Mouse (Mus musculus): ENCODE data around the gene Rab11fip3. TPM values are rescaled to one million over a fixed set of nuclear protein-coding genes. Genes with fewer than 3 reads are reported as not detected.
A peak's percentile ranks its signal among the peaks of the same experiment; 100 is the strongest.
"Not testable (repeated sequence)": the region's sequence is repeated elsewhere in the genome, so short reads cannot be mapped to it uniquely, and the experiment has no call there.

Rab11fip3 gene
- total RNA-seq (2012; rRNA removed), result 9.4 and 11.2 TPM in 2 replicates

- TF ChIP-seq ZNF384 (IDR thresholded peaks at IDR 0.05; ENCODE audit: low read depth, low read length) (no peak), HCFC1 (IDR thresholded peaks at IDR 0.05; ENCODE audit: borderline replicate concordance, insufficient read depth, low read length) (0 out of 2 replicates have a peak, but pooled peaks have one; percentile 58), MAFK (IDR thresholded peaks at IDR 0.05; ENCODE audit: insufficient read depth, low read depth, low read length) (no peak), ZC3H11A (IDR thresholded peaks at IDR 0.05; ENCODE audit: borderline replicate concordance, low read depth, low read length) (no peak)
- Histone ChIP-seq H3K4me3 (ENCODE audit: insufficient read depth in 1 of 2, low read depth in 1 of 2, low read length in 2 of 2, poor library complexity in 1 of 2, severe bottlenecking in 1 of 2) (peak within 1 kb of the TSS; percentile 82 to 89), H3K36me3 (ENCODE audit: control insufficient read depth, insufficient read depth, low read length, poor library complexity, severe bottlenecking) (peaks cover 6% of the 10 kb centered on the region; the same call in 1 of the 2 replicates), H3K9me3 (ENCODE audit: control insufficient read depth, insufficient read depth, low read depth, low read length) (no peaks in the 10 kb centered on the region), H3K9ac (ENCODE audit: insufficient read depth, low read depth, low read length, poor library complexity, severe bottlenecking) (peak within 1 kb of the TSS; percentile 88), H3K4me1 (ENCODE audit: control insufficient read depth in 2 of 2, insufficient read depth in 2 of 2, low read length in 2 of 2, poor library complexity in 1 of 2) (peaks cover 2 to 18% of the 10 kb centered on the region in 2 experiments; a peak in 2 of 4 replicates), H3K27ac (ENCODE audit: insufficient read depth, low read depth, low read length, poor library complexity, severe bottlenecking) (no peak within 1 kb of the TSS)
- in situ Hi-C loops (cut with MboI; ENCODE audit: low sequenced_read_pairs in 2 of 2, unreplicated experiment in 2 of 2), result no loop called here
- peak; percentile 84 for DNase-seq (ENCODE audit: low read depth, low spot score)
These were observed at the start of gene Rab11fip3 for GRCm38 (mm10) chr17:26068831-26069739. Gene Rab11fip3 (minus strand): TSS chr17:26069555.

GRCm38 (mm10) chr17:26116503-26117258 lies 47.3 kb upstream of the Rab11fip3 start:
- H3K4me1 ChIP-seq (ENCODE audit: control insufficient read depth in 2 of 2, insufficient read depth in 2 of 2, low read length in 2 of 2, poor library complexity in 1 of 2), result peaks cover 4 to 26% of the 10 kb centered on the region in 2 experiments
- H3K36me3 ChIP-seq (ENCODE audit: control insufficient read depth, insufficient read depth, low read length, poor library complexity, severe bottlenecking), result peaks cover 46% of the 10 kb centered on the region
- no peak overlapping the region for H3K4me3 ChIP-seq (ENCODE audit: insufficient read depth in 1 of 2, low read depth in 1 of 2, low read length in 2 of 2, poor library complexity in 1 of 2, severe bottlenecking in 1 of 2)
- H3K9me3 ChIP-seq (ENCODE audit: control insufficient read depth, insufficient read depth, low read depth, low read length), result no peaks in the 10 kb centered on the region
- H3K27ac ChIP-seq (ENCODE audit: insufficient read depth, low read depth, low read length, poor library complexity, severe bottlenecking), result no peak overlapping the region
- TF ChIP-seq ZC3H11A (IDR thresholded peaks at IDR 0.05; ENCODE audit: borderline replicate concordance, low read depth, low read length), result no peak
- no peak for TF ChIP-seq CHD2 (IDR thresholded peaks at IDR 0.05; ENCODE audit: low read depth, low read length)
- no peak for TF ChIP-seq HCFC1 (IDR thresholded peaks at IDR 0.05; ENCODE audit: borderline replicate concordance, insufficient read depth, low read length)
- TF ChIP-seq MAFK (IDR thresholded peaks at IDR 0.05; ENCODE audit: insufficient read depth, low read depth, low read length), result no peak
- no peak for TF ChIP-seq ZNF384 (IDR thresholded peaks at IDR 0.05; ENCODE audit: low read depth, low read length)
- peak overlapping the region; percentile 0; the same call in 1 of the 2 replicates for H3K9ac ChIP-seq (ENCODE audit: insufficient read depth, low read depth, low read length, poor library complexity, severe bottlenecking)
- in situ Hi-C loops (cut with MboI; ENCODE audit: low sequenced_read_pairs in 2 of 2, unreplicated experiment in 2 of 2), result no loop called here
- DNase-seq (ENCODE audit: low read depth, low spot score), result no peak

GRCm38 (mm10) chr17:26115956-26116487 lies 46.7 kb upstream of the Rab11fip3 start:
- H3K4me3 ChIP-seq (ENCODE audit: insufficient read depth in 1 of 2, low read depth in 1 of 2, low read length in 2 of 2, poor library complexity in 1 of 2, severe bottlenecking in 1 of 2), result no peak overlapping the region
- DNase-seq (ENCODE audit: low read depth, low spot score), result no peak
- H3K36me3 ChIP-seq (ENCODE audit: control insufficient read depth, insufficient read depth, low read length, poor library complexity, severe bottlenecking), result peaks cover 39% of the 10 kb centered on the region
- in situ Hi-C loops (cut with MboI; ENCODE audit: low sequenced_read_pairs in 2 of 2, unreplicated experiment in 2 of 2), result no loop called here
- peaks cover 4 to 26% of the 10 kb centered on the region in 2 experiments for H3K4me1 ChIP-seq (ENCODE audit: control insufficient read depth in 2 of 2, insufficient read depth in 2 of 2, low read length in 2 of 2, poor library complexity in 1 of 2)
- H3K9ac ChIP-seq (ENCODE audit: insufficient read depth, low read depth, low read length, poor library complexity, severe bottlenecking), result peak overlapping the region; percentile 28; the same call in 1 of the 2 replicates
- no peaks in the 10 kb centered on the region for H3K9me3 ChIP-seq (ENCODE audit: control insufficient read depth, insufficient read depth, low read depth, low read length)
- TF ChIP-seq ZNF384 (IDR thresholded peaks at IDR 0.05; ENCODE audit: low read depth, low read length) (no peak), CHD2 (IDR thresholded peaks at IDR 0.05; ENCODE audit: low read depth, low read length) (no peak), ZC3H11A (IDR thresholded peaks at IDR 0.05; ENCODE audit: borderline replicate concordance, low read depth, low read length) (no peak), HCFC1 (IDR thresholded peaks at IDR 0.05; ENCODE audit: borderline replicate concordance, insufficient read depth, low read length) (no peak), MAFK (IDR thresholded peaks at IDR 0.05; ENCODE audit: insufficient read depth, low read depth, low read length) (no peak)
- H3K27ac ChIP-seq (ENCODE audit: insufficient read depth, low read depth, low read length, poor library complexity, severe bottlenecking), result no peak overlapping the region

DNA sequence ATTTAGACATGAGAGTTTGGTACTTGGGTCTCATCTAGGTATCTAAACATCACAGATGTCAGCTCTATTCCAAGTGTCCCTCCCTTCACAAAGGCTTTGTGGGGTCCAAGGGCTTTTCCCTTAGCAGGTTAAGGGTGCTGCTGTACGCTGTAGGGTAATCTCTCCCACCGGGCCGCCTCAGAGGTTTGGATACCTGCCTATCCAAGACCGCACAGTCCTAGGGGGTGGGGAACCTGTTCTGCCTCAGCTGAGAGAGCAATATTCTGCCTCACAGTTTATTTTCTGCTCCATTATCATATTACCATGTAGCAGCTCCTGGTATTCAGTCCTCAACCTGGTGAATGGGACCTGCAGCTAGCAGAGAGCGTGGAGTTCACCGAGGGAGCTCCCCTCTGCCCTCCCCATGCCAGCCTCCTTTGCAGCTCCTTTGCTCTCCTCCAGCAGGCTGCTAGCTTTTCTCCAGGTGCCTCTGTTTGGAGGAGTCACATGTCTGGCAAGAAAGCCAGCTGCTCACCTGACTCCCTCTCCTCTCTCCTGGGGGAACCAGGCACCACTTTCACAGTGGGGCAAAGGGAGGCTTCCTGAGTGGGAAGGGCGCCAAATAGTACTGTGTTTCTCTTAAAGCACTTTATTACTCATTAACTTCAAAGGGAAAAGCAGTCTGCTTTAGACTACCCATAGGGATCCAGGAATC lies 46.0 kb upstream of the Rab11fip3 start:
- Histone ChIP-seq H3K9ac (ENCODE audit: insufficient read depth, low read depth, low read length, poor library complexity, severe bottlenecking) (peak overlapping the region; percentile 28; the same call in 1 of the 2 replicates), H3K4me3 (ENCODE audit: insufficient read depth in 1 of 2, low read depth in 1 of 2, low read length in 2 of 2, poor library complexity in 1 of 2, severe bottlenecking in 1 of 2) (peak overlapping the region in 1 of 2 experiments; percentile 26; a peak in 2 of 4 replicates), H3K9me3 (ENCODE audit: control insufficient read depth, insufficient read depth, low read depth, low read length) (no peaks in the 10 kb centered on the region), H3K36me3 (ENCODE audit: control insufficient read depth, insufficient read depth, low read length, poor library complexity, severe bottlenecking) (peaks cover 32% of the 10 kb centered on the region), H3K4me1 (ENCODE audit: control insufficient read depth in 2 of 2, insufficient read depth in 2 of 2, low read length in 2 of 2, poor library complexity in 1 of 2) (peaks cover 6 to 25% of the 10 kb centered on the region in 2 experiments), H3K27ac (ENCODE audit: insufficient read depth, low read depth, low read length, poor library complexity, severe bottlenecking) (no peak overlapping the region)
- DNase-seq (ENCODE audit: low read depth, low spot score), result no peak
- in situ Hi-C loops (cut with MboI; ENCODE audit: low sequenced_read_pairs in 2 of 2, unreplicated experiment in 2 of 2), result no loop called here
- TF ChIP-seq ZNF384 (IDR thresholded peaks at IDR 0.05; ENCODE audit: low read depth, low read length) (no peak), MAFK (IDR thresholded peaks at IDR 0.05; ENCODE audit: insufficient read depth, low read depth, low read length) (no peak), CHD2 (IDR thresholded peaks at IDR 0.05; ENCODE audit: low read depth, low read length) (no peak), HCFC1 (IDR thresholded peaks at IDR 0.05; ENCODE audit: borderline replicate concordance, insufficient read depth, low read length) (no peak), ZC3H11A (IDR thresholded peaks at IDR 0.05; ENCODE audit: borderline replicate concordance, low read depth, low read length) (no peak)

GRCm38 (mm10) chr17:26114461-26114860 lies 45.1 kb upstream of the Rab11fip3 start:
- H3K9me3 ChIP-seq (ENCODE audit: control insufficient read depth, insufficient read depth, low read depth, low read length); H3K27ac ChIP-seq (ENCODE audit: insufficient read depth, low read depth, low read length, poor library complexity, severe bottlenecking); DNase-seq (ENCODE audit: low read depth, low spot score); in situ Hi-C loops (cut with MboI; ENCODE audit: low sequenced_read_pairs in 2 of 2, unreplicated experiment in 2 of 2): not testable (repeated sequence)
- Histone ChIP-seq H3K36me3 (ENCODE audit: control insufficient read depth, insufficient read depth, low read length, poor library complexity, severe bottlenecking) (peaks cover 25% of the 10 kb centered on the region), H3K4me1 (ENCODE audit: control insufficient read depth in 2 of 2, insufficient read depth in 2 of 2, low read length in 2 of 2, poor library complexity in 1 of 2) (peaks cover 7 to 20% of the 10 kb centered on the region in 2 experiments), H3K4me3 (ENCODE audit: insufficient read depth in 1 of 2, low read depth in 1 of 2, low read length in 2 of 2, poor library complexity in 1 of 2, severe bottlenecking in 1 of 2) (peak overlapping the region in 1 of 2 experiments; percentile 81; a peak in 2 of 4 replicates), H3K9ac (ENCODE audit: insufficient read depth, low read depth, low read length, poor library complexity, severe bottlenecking) (peak overlapping the region; percentile 13; the same call in 1 of the 2 replicates)
